Mouse (Mus musculus) myocyte (in vitro differentiated cells): ENCODE measurements around the gene Tbx6.

ENCODE experiments used
- CEBPB ChIP-seq: IDR thresholded peaks from 2 replicates; pipeline ENCODE4 v1.6.1; 2011; ENCODE audit warnings: mild to moderate bottlenecking, moderate library complexity; ENCODE audit not compliant: poor library complexity, insufficient read depth, severe bottlenecking
- E2F4 ChIP-seq: IDR thresholded peaks from one replicate; pipeline ENCODE4 v1.6.1; 2011; ENCODE audit warnings: mild to moderate bottlenecking, control low read depth, moderate library complexity; ENCODE audit not compliant: insufficient read depth
- MAX ChIP-seq: IDR thresholded peaks from one replicate; pipeline ENCODE4 v1.6.1; 2011; ENCODE audit warnings: low read depth, mild to moderate bottlenecking, control low read depth
- MYOD1 ChIP-seq, 3 experiments: IDR thresholded peaks; one replicate each; pipeline ENCODE4 v1.6.1; 2011; ENCODE audit warnings: control low read depth in 2 of 3, low read depth in 2 of 3, mild to moderate bottlenecking in 2 of 3, moderate library complexity in 1 of 3; ENCODE audit not compliant: insufficient read length in 2 of 3, control insufficient read depth in 1 of 3
- MYOG ChIP-seq, 3 experiments: IDR thresholded peaks; one replicate each; pipeline ENCODE4 v1.6.1; 2011; ENCODE audit warnings: control low read depth in 2 of 3, low read depth in 2 of 3, mild to moderate bottlenecking in 2 of 3; ENCODE audit not compliant: insufficient read length in 2 of 3, control insufficient read depth in 1 of 3, insufficient read depth in 1 of 3
- POLR2A ChIP-seq: IDR thresholded peaks from one replicate; pipeline ENCODE4 v1.6.1; 2011; ENCODE audit warnings: low read depth, mild to moderate bottlenecking, control low read depth, moderate library complexity; ENCODE audit not compliant: insufficient read length
- POLR2AphosphoS2 ChIP-seq: IDR thresholded peaks from one replicate; pipeline ENCODE4 v1.6.1; 2011; ENCODE audit warnings: low read depth, control low read depth; ENCODE audit not compliant: insufficient read length
- REST ChIP-seq: IDR thresholded peaks from one replicate; pipeline ENCODE4 v1.6.1; 2011; ENCODE audit warnings: mild to moderate bottlenecking, control low read depth, moderate library complexity; ENCODE audit not compliant: insufficient read depth, insufficient read length
- TCF12 ChIP-seq: IDR thresholded peaks from one replicate; pipeline ENCODE4 v1.6.1; 2011; ENCODE audit warnings: mild to moderate bottlenecking, control low read depth; ENCODE audit not compliant: poor library complexity, insufficient read depth, severe bottlenecking
- USF1 ChIP-seq: IDR thresholded peaks from one replicate; pipeline ENCODE4 v1.6.1; 2011; ENCODE audit warnings: low read depth, mild to moderate bottlenecking, control low read depth, moderate library complexity

- TF ChIP-seq POLR2A: peak; percentile 64
- no peak for TF ChIP-seq CEBPB
- peak; percentile 29 to 93 (median 80) for TF ChIP-seq MYOG (IDR thresholded peaks at IDR 0.05; ENCODE audit: control insufficient read depth in 1 of 3, insufficient read depth in 1 of 3, insufficient read length in 2 of 3, low read depth in 2 of 3)
- no peak for TF ChIP-seq TCF12
- TF ChIP-seq MYOD1 (IDR thresholded peaks at IDR 0.05; ENCODE audit: control insufficient read depth in 1 of 3, insufficient read length in 2 of 3, low read depth in 2 of 3): peak in 2 of 3 experiments; percentile 67 to 89
- TF ChIP-seq POLR2AphosphoS2: peak; percentile 81
- no peak for TF ChIP-seq REST
- TF ChIP-seq USF1: no peak
- no peak for TF ChIP-seq E2F4
- TF ChIP-seq MAX: no peak
Observed at GRCm38 (mm10) chr7:126776598-126777057, 4.7 kb upstream of the Tbx6 start, which contains the start of gene Ypel3.
